Mouse (Mus musculus) kidney, adult 11 months (tissue): Measurements from ENCODE around the gene Npm3.

Experiments
- DNase-seq: peaks from one replicate; pipeline ENCODE4 v3.0.0; 2022

Npm3 gene

GRCm38 (mm10) chr19:45751881-45752280 is 2.5 kb upstream of the Npm3 start:
- DNase-seq = no peak

GRCm38 (mm10) chr19:45748691-45749242 is 624 bp downstream of the Npm3 start:
- DNase-seq = no peak

GRCm38 (mm10) chr19:45748206-45748605 is 1.2 kb downstream of the Npm3 start:
- no peak for DNase-seq

GRCm38 (mm10) chr19:45747028-45747867 is 2.1 kb downstream of the Npm3 start:
- DNase-seq = peak; percentile 81

- peak; percentile 73 for DNase-seq
These were observed 3.0 kb downstream of the Npm3 start for GRCm38 (mm10) chr19:45746153-45747020.

GRCm38 (mm10) chr19:45745344-45746152 is 3.8 kb downstream of the Npm3 start:
- DNase-seq = no peak

GRCm38 (mm10) chr19:45743619-45744018 is 5.8 kb downstream of the Npm3 start:
- no peak for DNase-seq

- DNase-seq = no peak
These were observed 6.3 kb downstream of the Npm3 start for GRCm38 (mm10) chr19:45742984-45743575.

GRCm38 (mm10) chr19:45742218-45742983 is 7.0 kb downstream of the Npm3 start, which contains the start of gene Fgf8:
Fgf8 (minus strand) TSS chr19:45742915.
- DNase-seq = no peak

- no peak for DNase-seq
These were observed 7.8 kb downstream of the Npm3 start for GRCm38 (mm10) chr19:45741431-45742217.

GRCm38 (mm10) chr19:45740817-45741216 is 8.6 kb downstream of the Npm3 start:
- no peak for DNase-seq

GRCm38 (mm10) chr19:45740233-45740632 is 9.2 kb downstream of the Npm3 start:
- DNase-seq = no peak

GRCm38 (mm10) chr19:45738521-45738920 is 10.9 kb downstream of the Npm3 start:
- no peak for DNase-seq

- no peak for DNase-seq
These were observed 11.4 kb downstream of the Npm3 start for GRCm38 (mm10) chr19:45737846-45738484.

- no peak for DNase-seq
These were observed 12.1 kb downstream of the Npm3 start for GRCm38 (mm10) chr19:45737208-45737845.

GRCm38 (mm10) chr19:45736855-45737207 is 12.6 kb downstream of the Npm3 start:
- DNase-seq = no peak

- DNase-seq = no peak
These were observed 13.2 kb downstream of the Npm3 start for GRCm38 (mm10) chr19:45736241-45736640.

- no peak for DNase-seq
These were observed 14.6 kb downstream of the Npm3 start for GRCm38 (mm10) chr19:45734762-45735161.

GRCm38 (mm10) chr19:45734191-45734590 is 15.2 kb downstream of the Npm3 start:
- DNase-seq = no peak

GRCm38 (mm10) chr19:45733564-45733963 is 15.8 kb downstream of the Npm3 start:
- no peak for DNase-seq
